Mouse (Mus musculus): ENCODE measurements around the gene Lrrc8c. TPM values are rescaled to one million over a fixed set of nuclear protein-coding genes. Genes with fewer than 3 reads are reported as not detected.

Lrrc8c gene
- polyA plus RNA-seq, 1 experiment = 7.9 TPM

- TF ChIP-seq CTCF (IDR thresholded peaks at IDR 0.05; ENCODE audit: borderline replicate concordance, insufficient read depth, low read depth, low read length) (no peak), POLR2A (IDR thresholded peaks at IDR 0.05; ENCODE audit: borderline replicate concordance, insufficient read depth, low read length) (no peak)
- no peak overlapping the region for H3K4me3 ChIP-seq (replicated peaks; ENCODE audit: insufficient read depth, low read depth, low read length)
- WGBS = 69% methylated on average over 4 of the region's 4 CpGs
- H3K4me1 ChIP-seq (ENCODE audit: control insufficient read depth, insufficient read depth, low read length) = no peaks in the 10 kb centered on the region
- DNase-seq = no peak
- no peak overlapping the region for H3K27ac ChIP-seq (ENCODE audit: insufficient read depth, low read length)
- no peaks in the 10 kb centered on the region for H3K27me3 ChIP-seq (ENCODE audit: control insufficient read depth, insufficient read depth, low read length)
These were observed 6.9 kb upstream of the Lrrc8c start for GRCm38 (mm10) chr5:105512297-105512696.

GRCm38 (mm10) chr5:105515532-105515931 lies 3.7 kb upstream of the Lrrc8c start:
- Histone ChIP-seq H3K4me1 (ENCODE audit: control insufficient read depth, insufficient read depth, low read length) (peaks cover 5% of the 10 kb centered on the region; the same call in 1 of the 2 replicates), H3K4me3 (replicated peaks; ENCODE audit: insufficient read depth, low read depth, low read length) (no peak overlapping the region), H3K27me3 (ENCODE audit: control insufficient read depth, insufficient read depth, low read length) (0 out of 2 replicates have a peak, but pooled peaks cover 4% of the 10 kb centered on the region), H3K27ac (ENCODE audit: insufficient read depth, low read length) (no peak overlapping the region)
- no peak for DNase-seq
- TF ChIP-seq POLR2A (IDR thresholded peaks at IDR 0.05; ENCODE audit: borderline replicate concordance, insufficient read depth, low read length) = no peak
- TF ChIP-seq CTCF (IDR thresholded peaks at IDR 0.05; ENCODE audit: borderline replicate concordance, insufficient read depth, low read depth, low read length) = no peak
- WGBS = 84% methylated on average over 6 of the region's 6 CpGs

DNA sequence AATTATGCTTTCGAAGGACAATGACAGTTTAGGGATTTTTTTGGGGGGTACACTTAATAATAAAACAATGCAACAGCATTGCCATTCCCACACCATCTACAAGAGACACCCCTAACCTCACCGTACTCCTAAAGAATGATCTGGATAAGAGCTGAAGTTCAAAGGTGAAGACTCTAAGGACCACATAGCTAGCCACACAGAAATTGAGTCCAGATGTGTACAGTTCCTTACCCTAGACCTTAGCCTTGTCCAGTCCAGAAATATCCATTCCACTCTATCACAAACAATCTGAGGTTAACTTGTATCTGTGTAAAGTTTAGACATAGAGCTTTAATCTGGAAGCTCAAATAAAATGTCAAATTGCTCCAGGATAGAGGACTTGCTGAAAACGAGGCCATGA lies 2.9 kb upstream of the Lrrc8c start:
- Histone ChIP-seq H3K27me3 (ENCODE audit: control insufficient read depth, insufficient read depth, low read length) (0 out of 2 replicates have a peak, but pooled peaks cover 4% of the 10 kb centered on the region), H3K27ac (ENCODE audit: insufficient read depth, low read length) (no peak overlapping the region), H3K4me3 (replicated peaks; ENCODE audit: insufficient read depth, low read depth, low read length) (no peak overlapping the region), H3K4me1 (ENCODE audit: control insufficient read depth, insufficient read depth, low read length) (peaks cover 5% of the 10 kb centered on the region; the same call in 1 of the 2 replicates)
- TF ChIP-seq CTCF (IDR thresholded peaks at IDR 0.05; ENCODE audit: borderline replicate concordance, insufficient read depth, low read depth, low read length) (no peak), POLR2A (IDR thresholded peaks at IDR 0.05; ENCODE audit: borderline replicate concordance, insufficient read depth, low read length) (no peak)
- no peak for DNase-seq
- WGBS = 82% methylated on average over 3 of the region's 3 CpGs

DNA sequence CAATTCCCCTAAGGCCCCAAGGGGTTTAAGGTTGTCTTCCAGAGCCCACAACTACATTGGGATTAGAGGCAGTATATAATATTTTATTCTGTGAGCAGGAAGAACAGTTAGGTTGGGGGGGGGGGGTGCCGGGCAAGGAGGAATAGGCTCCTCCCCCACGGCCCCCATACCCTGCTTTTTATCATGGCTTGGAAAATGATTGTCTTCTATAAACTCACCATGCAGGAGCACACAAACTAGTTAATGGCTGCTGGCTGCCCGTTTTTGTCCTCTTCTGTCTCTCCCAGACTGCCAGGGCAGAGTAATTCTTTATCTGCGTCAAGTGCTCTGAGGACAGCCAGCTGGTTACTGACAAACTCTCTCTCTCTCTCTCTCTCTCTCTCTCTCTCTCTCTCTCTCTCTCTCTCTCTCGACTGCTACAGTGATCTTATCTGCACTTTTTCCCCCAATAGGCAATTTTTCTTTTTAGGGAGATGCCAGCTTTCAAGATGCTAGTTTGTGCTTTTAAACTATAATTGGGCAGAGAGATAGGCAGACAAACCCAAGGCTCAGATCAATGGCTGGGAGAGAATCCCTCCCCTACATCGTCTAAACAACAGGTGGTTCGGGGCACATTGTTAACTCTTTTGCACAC lies 1.1 kb upstream of the Lrrc8c start:
- no peak for DNase-seq
- TF ChIP-seq POLR2A (IDR thresholded peaks at IDR 0.05; ENCODE audit: borderline replicate concordance, insufficient read depth, low read length) = no peak
- TF ChIP-seq CTCF (IDR thresholded peaks at IDR 0.05; ENCODE audit: borderline replicate concordance, insufficient read depth, low read depth, low read length) = no peak
- 16% methylated on average over 7 of the region's 7 CpGs for WGBS
- Histone ChIP-seq H3K27me3 (ENCODE audit: control insufficient read depth, insufficient read depth, low read length) (peaks cover 4% of the 10 kb centered on the region; the same call in 1 of the 2 replicates), H3K4me3 (replicated peaks; ENCODE audit: insufficient read depth, low read depth, low read length) (peak overlapping the region; percentile 69), H3K4me1 (ENCODE audit: control insufficient read depth, insufficient read depth, low read length) (peaks cover 5% of the 10 kb centered on the region; the same call in 1 of the 2 replicates), H3K27ac (ENCODE audit: insufficient read depth, low read length) (no peak overlapping the region)

DNA sequence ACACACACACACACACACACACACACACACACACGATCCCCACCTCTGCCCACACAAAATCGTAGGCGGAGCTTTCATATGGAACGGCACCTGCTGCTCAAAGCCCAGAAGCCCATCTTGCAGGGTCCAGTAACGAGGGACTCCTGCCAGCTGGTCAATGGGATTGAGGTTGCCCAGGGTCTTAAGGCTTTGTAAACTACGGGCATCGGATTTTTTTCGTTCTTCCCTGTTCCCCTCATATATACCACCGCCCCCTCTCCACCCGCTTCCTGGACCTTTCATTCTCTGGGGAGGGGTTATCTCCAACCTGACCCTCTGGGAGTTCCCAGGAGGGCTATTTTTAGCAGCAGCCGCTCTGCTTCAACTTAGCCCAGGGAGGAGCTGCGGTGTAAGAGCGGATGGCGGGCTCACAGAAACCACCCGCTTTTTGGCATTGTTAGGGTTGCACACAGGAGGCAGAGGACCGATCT lies 527 bp upstream of the Lrrc8c start:
- H3K27ac ChIP-seq (ENCODE audit: insufficient read depth, low read length) = no peak overlapping the region
- WGBS = under 1% methylated on average over 16 of the region's 16 CpGs
- peaks cover 4% of the 10 kb centered on the region; the same call in 1 of the 2 replicates for H3K27me3 ChIP-seq (ENCODE audit: control insufficient read depth, insufficient read depth, low read length)
- DNase-seq = peak in 1 of 2 experiments; percentile 10
- H3K4me3 ChIP-seq (replicated peaks; ENCODE audit: insufficient read depth, low read depth, low read length) = peak overlapping the region; percentile 69
- H3K4me1 ChIP-seq (ENCODE audit: control insufficient read depth, insufficient read depth, low read length) = peaks cover 5% of the 10 kb centered on the region; the same call in 1 of the 2 replicates
- no peak for TF ChIP-seq CTCF (IDR thresholded peaks at IDR 0.05; ENCODE audit: borderline replicate concordance, insufficient read depth, low read depth, low read length)
- TF ChIP-seq POLR2A (IDR thresholded peaks at IDR 0.05; ENCODE audit: borderline replicate concordance, insufficient read depth, low read length) = no peak

DNA sequence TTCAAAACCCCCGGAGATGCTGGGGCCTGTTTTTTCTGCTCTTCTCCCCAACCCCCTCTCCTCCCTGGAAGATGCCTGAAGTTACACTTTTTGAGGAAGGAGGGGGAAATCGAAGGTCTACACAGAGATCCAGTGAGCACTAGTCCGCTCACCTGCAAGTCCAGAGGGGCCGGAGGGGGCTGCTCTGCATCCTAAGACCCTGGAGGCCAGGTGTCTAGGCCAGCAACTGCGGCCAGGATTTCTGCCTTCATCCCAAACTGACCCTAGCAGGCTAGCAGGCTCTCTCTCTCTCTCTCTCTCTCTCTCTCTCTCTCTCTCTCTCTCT lies 750 bp downstream of the Lrrc8c start:
- H3K27ac ChIP-seq (ENCODE audit: insufficient read depth, low read length) = no peak overlapping the region
- H3K4me3 ChIP-seq (replicated peaks; ENCODE audit: insufficient read depth, low read depth, low read length) = peak overlapping the region; percentile 69
- WGBS = 8% methylated on average over 5 of the region's 5 CpGs
- TF ChIP-seq CTCF (IDR thresholded peaks at IDR 0.05; ENCODE audit: borderline replicate concordance, insufficient read depth, low read depth, low read length) = no peak
- no peak for TF ChIP-seq POLR2A (IDR thresholded peaks at IDR 0.05; ENCODE audit: borderline replicate concordance, insufficient read depth, low read length)
- peak in 1 of 2 experiments; percentile 8 for DNase-seq
- H3K27me3 ChIP-seq (ENCODE audit: control insufficient read depth, insufficient read depth, low read length) = peaks cover 4% of the 10 kb centered on the region; the same call in 1 of the 2 replicates
- peaks cover 5% of the 10 kb centered on the region; the same call in 1 of the 2 replicates for H3K4me1 ChIP-seq (ENCODE audit: control insufficient read depth, insufficient read depth, low read length)

DNA sequence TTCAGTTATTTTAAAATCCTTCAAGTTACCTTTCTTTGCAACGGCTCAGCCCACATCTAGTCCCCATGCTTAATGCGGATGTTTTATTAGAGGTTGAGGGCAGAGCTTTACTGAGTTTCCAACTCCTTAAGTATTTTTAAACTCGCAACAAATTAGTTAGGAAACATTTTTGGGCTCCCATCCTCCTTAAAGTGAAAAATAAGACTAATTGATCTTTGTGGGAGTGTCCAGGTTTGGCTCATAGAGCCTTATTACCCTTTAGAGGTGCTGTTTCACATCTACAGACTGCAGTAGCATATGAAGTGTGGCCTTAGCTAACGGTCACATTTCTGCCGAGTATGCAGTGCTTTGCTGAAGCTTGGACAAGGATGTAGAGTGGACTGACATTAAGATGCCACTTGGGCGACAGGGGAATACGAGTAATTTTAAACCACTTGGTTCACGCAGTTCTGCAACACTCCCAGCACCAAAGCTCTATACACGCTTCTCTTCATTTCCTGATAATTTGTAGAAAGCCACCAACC lies 1.3 kb downstream of the Lrrc8c start:
- 60% methylated on average over 9 of the region's 9 CpGs for WGBS
- TF ChIP-seq POLR2A (IDR thresholded peaks at IDR 0.05; ENCODE audit: borderline replicate concordance, insufficient read depth, low read length) = no peak
- no peak for TF ChIP-seq CTCF (IDR thresholded peaks at IDR 0.05; ENCODE audit: borderline replicate concordance, insufficient read depth, low read depth, low read length)
- H3K27ac ChIP-seq (ENCODE audit: insufficient read depth, low read length) = no peak overlapping the region
- DNase-seq = no peak
- H3K27me3 ChIP-seq (ENCODE audit: control insufficient read depth, insufficient read depth, low read length) = peaks cover 4% of the 10 kb centered on the region; the same call in 1 of the 2 replicates
- H3K4me1 ChIP-seq (ENCODE audit: control insufficient read depth, insufficient read depth, low read length) = peaks cover 5% of the 10 kb centered on the region; the same call in 1 of the 2 replicates
- H3K4me3 ChIP-seq (replicated peaks; ENCODE audit: insufficient read depth, low read depth, low read length) = no peak overlapping the region

- no peak for DNase-seq
- Histone ChIP-seq H3K27me3 (ENCODE audit: control insufficient read depth, insufficient read depth, low read length) (peaks cover 4% of the 10 kb centered on the region; the same call in 1 of the 2 replicates), H3K4me3 (replicated peaks; ENCODE audit: insufficient read depth, low read depth, low read length) (no peak overlapping the region), H3K27ac (ENCODE audit: insufficient read depth, low read length) (no peak overlapping the region), H3K4me1 (ENCODE audit: control insufficient read depth, insufficient read depth, low read length) (peaks cover 5% of the 10 kb centered on the region; the same call in 1 of the 2 replicates)
- TF ChIP-seq CTCF (IDR thresholded peaks at IDR 0.05; ENCODE audit: borderline replicate concordance, insufficient read depth, low read depth, low read length) (no peak), POLR2A (IDR thresholded peaks at IDR 0.05; ENCODE audit: borderline replicate concordance, insufficient read depth, low read length) (no peak)
- 86% methylated on average over 3 of the region's 3 CpGs for WGBS
These were observed 4.3 kb downstream of the Lrrc8c start for GRCm38 (mm10) chr5:105523452-105523851.
